Mouse (Mus musculus) kidney, adult 2 months (tissue): ENCODE data around the gene Anxa4.

Source experiments
- CTCF ChIP-seq: fragments of 200-500 bp; conservative IDR thresholded peaks from 2 replicates; pipeline ENCODE4 v1.5.1; 2011; ENCODE audit warnings: low read depth, mild to moderate bottlenecking, control low read depth, low read length, moderate library complexity, mixed read lengths; ENCODE audit not compliant: insufficient read depth, insufficient read length
- POLR2A ChIP-seq: fragments of 200-500 bp; IDR thresholded peaks from one replicate; pipeline ENCODE4 v1.6.1; 2011; ENCODE audit warnings: low read depth, low read length, control low read depth

GRCm38 (mm10) chr6:86754105-86754863 lies 39.1 kb downstream of the Anxa4 start:
- 0 out of 2 replicates have a peak, but pooled peaks have one; percentile 30 for TF ChIP-seq CTCF
- TF ChIP-seq POLR2A = no peak
